Mouse (Mus musculus): ENCODE results near the gene Gprasp1. TPM values are rescaled to one million over a fixed set of nuclear protein-coding genes. Genes with fewer than 3 reads are reported as not detected.
A peak's percentile ranks its signal among the peaks of the same experiment; 100 is the strongest.

The Gprasp1 gene
- total RNA-seq, 1 experiment from 2014 or later: 55.3 TPM

GRCm38 (mm10) chrX:135837896-135838295, 95.4 kb downstream of the Gprasp1 start:
- DNase-seq: no peak

GRCm38 (mm10) chrX:135838521-135839360, 96.2 kb downstream of the Gprasp1 start, which contains the start of gene Gprasp2:
TSS of gene Gprasp2 (plus strand) at chrX:135839034.
- peak; percentile 49 for DNase-seq

GRCm38 (mm10) chrX:135839397-135840391, 97.2 kb downstream of the Gprasp1 start:
- peak; percentile 39 for DNase-seq

Small RNAs within 50 kb of the gene (microRNA-seq; reads per million reads assigned to microRNA genes)
- gene Mir1970 (0 reads per million in 2 experiments), gene Mir7646 (0 reads per million in 2 experiments)

Other genes with a start within 250 kb of the Gprasp1 start
- gene AV320801, start 248.1 kb upstream of the Gprasp1 start, total RNA-seq (2021): not detected in 2 replicates
- gene Nxf7, start 144.0 kb upstream of the Gprasp1 start, total RNA-seq (2021): not detected in 2 replicates
- not detected in 2 replicates for gene Prame, start 115.0 kb upstream of the Gprasp1 start, total RNA-seq (2021)
- gene Tcp11x2, start 48.9 kb upstream of the Gprasp1 start, total RNA-seq (2021): not detected in 2 replicates
- gene Tmsb15a, start 17.5 kb upstream of the Gprasp1 start, total RNA-seq (2021): not detected in 2 replicates
- gene Armcx5, start within 50 bp of the Gprasp1 start, total RNA-seq (2021): 8.8 and 10.0 TPM in 2 replicates
- gene Bhlhb9, start 54.9 kb downstream of the Gprasp1 start, total RNA-seq (2021): 17.7 and 18.7 TPM in 2 replicates
- gene Gprasp2, start 96.3 kb downstream of the Gprasp1 start, total RNA-seq (2021): 16.5 and 22.1 TPM in 2 replicates

Data from adrenal gland, postnatal 14 days (tissue).